Mouse (Mus musculus): ENCODE measurements around the gene Dpt. TPM values are rescaled to one million over a fixed set of nuclear protein-coding genes. Genes with fewer than 3 reads are reported as not detected.
A peak's percentile ranks its signal among the peaks of the same experiment; 100 is the strongest.

The Dpt gene
- total and polyA plus RNA-seq, 3 experiments, result not detected

GRCm38 (mm10) chr1:164793049-164793448, 3.4 kb upstream of the Dpt start:
- Histone ChIP-seq H3K4me3 (ENCODE audit: low read depth, low read length) (no peak overlapping the region), H3K36me3 (replicated peaks) (no peaks in the 10 kb centered on the region), H3K27me3 (ENCODE audit: insufficient read depth, low read length) (no peaks in the 10 kb centered on the region), H3K9me3 (replicated peaks) (peaks cover 25% of the 10 kb centered on the region), H3K4me1 (ENCODE audit: insufficient read depth, low read depth, low read length) (no peaks in the 10 kb centered on the region)
- ATAC-seq (ENCODE audit: extremely low read depth, insufficient number of reproducible peaks, low FRiP score, poor library complexity, severe bottlenecking) (no peak), DNase-seq (ENCODE audit: low spot score) (no peak)
- no peak for TF ChIP-seq POLR2AphosphoS5 (IDR thresholded peaks at IDR 0.05; ENCODE audit: insufficient replicate concordance, low read depth, low read length)
- no peak for TF ChIP-seq CTCF (IDR thresholded peaks at IDR 0.05; ENCODE audit: low read depth, low read length)
- TF ChIP-seq TAL1 (conservative IDR thresholded peaks at IDR 0.05; ENCODE audit: low read depth, low read length), result no peak
- TF ChIP-seq GATA1 (IDR thresholded peaks at IDR 0.05; ENCODE audit: borderline replicate concordance, low read length), result no peak
- TF ChIP-seq GATA2 (IDR thresholded peaks at IDR 0.05; ENCODE audit: borderline replicate concordance, low read depth, low read length), result no peak

GRCm38 (mm10) chr1:164797746-164798285, 1.4 kb downstream of the Dpt start:
- H3K36me3 ChIP-seq (replicated peaks), result no peaks in the 10 kb centered on the region
- DNase-seq (ENCODE audit: low spot score), result no peak
- no peaks in the 10 kb centered on the region for H3K27me3 ChIP-seq (ENCODE audit: insufficient read depth, low read length)
- peaks cover 27% of the 10 kb centered on the region for H3K9me3 ChIP-seq (replicated peaks)
- H3K4me1 ChIP-seq (ENCODE audit: insufficient read depth, low read depth, low read length), result no peaks in the 10 kb centered on the region
- ATAC-seq (ENCODE audit: extremely low read depth, insufficient number of reproducible peaks, low FRiP score, poor library complexity, severe bottlenecking), result no peak
- TF ChIP-seq GATA1 (IDR thresholded peaks at IDR 0.05; ENCODE audit: borderline replicate concordance, low read length) (no peak), POLR2AphosphoS5 (IDR thresholded peaks at IDR 0.05; ENCODE audit: insufficient replicate concordance, low read depth, low read length) (no peak), GATA2 (IDR thresholded peaks at IDR 0.05; ENCODE audit: borderline replicate concordance, low read depth, low read length) (no peak), CTCF (IDR thresholded peaks at IDR 0.05; ENCODE audit: low read depth, low read length) (no peak), TAL1 (conservative IDR thresholded peaks at IDR 0.05; ENCODE audit: low read depth, low read length) (no peak)
- H3K4me3 ChIP-seq (ENCODE audit: low read depth, low read length), result no peak overlapping the region

- H3K4me3 ChIP-seq (ENCODE audit: low read depth, low read length), result no peak overlapping the region
- TF ChIP-seq POLR2AphosphoS5 (IDR thresholded peaks at IDR 0.05; ENCODE audit: insufficient replicate concordance, low read depth, low read length) (no peak), TAL1 (conservative IDR thresholded peaks at IDR 0.05; ENCODE audit: low read depth, low read length) (no peak), CTCF (IDR thresholded peaks at IDR 0.05; ENCODE audit: low read depth, low read length) (no peak), GATA1 (IDR thresholded peaks at IDR 0.05; ENCODE audit: borderline replicate concordance, low read length) (no peak), GATA2 (IDR thresholded peaks at IDR 0.05; ENCODE audit: borderline replicate concordance, low read depth, low read length) (no peak)
- no peaks in the 10 kb centered on the region for H3K4me1 ChIP-seq (ENCODE audit: insufficient read depth, low read depth, low read length)
- peaks cover 27% of the 10 kb centered on the region for H3K9me3 ChIP-seq (replicated peaks)
- ATAC-seq (ENCODE audit: extremely low read depth, insufficient number of reproducible peaks, low FRiP score, poor library complexity, severe bottlenecking) (no peak), DNase-seq (ENCODE audit: low spot score) (no peak)
- no peaks in the 10 kb centered on the region for H3K27me3 ChIP-seq (ENCODE audit: insufficient read depth, low read length)
- no peaks in the 10 kb centered on the region for H3K36me3 ChIP-seq (replicated peaks)
Measured at GRCm38 (mm10) chr1:164798471-164798922, 2.1 kb downstream of the Dpt start.

GRCm38 (mm10) chr1:164799161-164799560, 2.7 kb downstream of the Dpt start:
- ATAC-seq (ENCODE audit: extremely low read depth, insufficient number of reproducible peaks, low FRiP score, poor library complexity, severe bottlenecking) (no peak), DNase-seq (ENCODE audit: low spot score) (no peak)
- Histone ChIP-seq H3K36me3 (replicated peaks) (no peaks in the 10 kb centered on the region), H3K4me3 (ENCODE audit: low read depth, low read length) (no peak overlapping the region), H3K4me1 (ENCODE audit: insufficient read depth, low read depth, low read length) (no peaks in the 10 kb centered on the region), H3K9me3 (replicated peaks) (peaks cover 30% of the 10 kb centered on the region), H3K27me3 (ENCODE audit: insufficient read depth, low read length) (no peaks in the 10 kb centered on the region)
- TF ChIP-seq POLR2AphosphoS5 (IDR thresholded peaks at IDR 0.05; ENCODE audit: insufficient replicate concordance, low read depth, low read length) (no peak), TAL1 (conservative IDR thresholded peaks at IDR 0.05; ENCODE audit: low read depth, low read length) (no peak), GATA1 (IDR thresholded peaks at IDR 0.05; ENCODE audit: borderline replicate concordance, low read length) (no peak), GATA2 (IDR thresholded peaks at IDR 0.05; ENCODE audit: borderline replicate concordance, low read depth, low read length) (no peak), CTCF (IDR thresholded peaks at IDR 0.05; ENCODE audit: low read depth, low read length) (no peak)

GRCm38 (mm10) chr1:164804277-164804676, 7.8 kb downstream of the Dpt start:
- Histone ChIP-seq H3K9me3 (replicated peaks) (peaks cover 35% of the 10 kb centered on the region), H3K4me1 (ENCODE audit: insufficient read depth, low read depth, low read length) (no peaks in the 10 kb centered on the region), H3K4me3 (ENCODE audit: low read depth, low read length) (no peak overlapping the region), H3K36me3 (replicated peaks) (no peaks in the 10 kb centered on the region), H3K27me3 (ENCODE audit: insufficient read depth, low read length) (no peaks in the 10 kb centered on the region)
- TF ChIP-seq POLR2AphosphoS5 (IDR thresholded peaks at IDR 0.05; ENCODE audit: insufficient replicate concordance, low read depth, low read length), result no peak
- no peak for TF ChIP-seq GATA1 (IDR thresholded peaks at IDR 0.05; ENCODE audit: borderline replicate concordance, low read length)
- no peak for TF ChIP-seq TAL1 (conservative IDR thresholded peaks at IDR 0.05; ENCODE audit: low read depth, low read length)
- DNase-seq (ENCODE audit: low spot score) (no peak), ATAC-seq (ENCODE audit: extremely low read depth, insufficient number of reproducible peaks, low FRiP score, poor library complexity, severe bottlenecking) (no peak)

GRCm38 (mm10) chr1:164804751-164805435, 8.4 kb downstream of the Dpt start:
- no peak for TF ChIP-seq POLR2AphosphoS5 (IDR thresholded peaks at IDR 0.05; ENCODE audit: insufficient replicate concordance, low read depth, low read length)
- 0 out of 2 replicates have a peak, but pooled peaks have one; percentile 5 for TF ChIP-seq CTCF (IDR thresholded peaks at IDR 0.05; ENCODE audit: low read depth, low read length)
- DNase-seq (ENCODE audit: low spot score), result no peak
- H3K4me1 ChIP-seq (ENCODE audit: insufficient read depth, low read depth, low read length), result no peaks in the 10 kb centered on the region
- H3K36me3 ChIP-seq (replicated peaks), result no peaks in the 10 kb centered on the region
- no peak for ATAC-seq (ENCODE audit: extremely low read depth, insufficient number of reproducible peaks, low FRiP score, poor library complexity, severe bottlenecking)
- no peak overlapping the region for H3K4me3 ChIP-seq (ENCODE audit: low read depth, low read length)
- no peaks in the 10 kb centered on the region for H3K27me3 ChIP-seq (ENCODE audit: insufficient read depth, low read length)
- peaks cover 32% of the 10 kb centered on the region for H3K9me3 ChIP-seq (replicated peaks)
